Mouse (Mus musculus) kidney, embryonic 16.5 days (tissue): ENCODE data around the gene Wdr70. TPM values are rescaled to one million over a fixed set of nuclear protein-coding genes. Genes with fewer than 3 reads are reported as not detected.

ENCODE experiments used
- ATAC-seq: fragments of 200-750 bp; cut with Nextera tagmentation; 2 replicates; pipeline ENCODE4 v1.8.0; 2017; ENCODE audit warnings: moderate TSS enrichment; ENCODE audit not compliant: low FRiP score, low TSS enrichment
- H3K27ac ChIP-seq: fragments of 300-500 bp; sonication (generic); 2 replicates; pipeline ENCODE4 v1.5.1; 2014; ENCODE audit warnings: low read length
- H3K27me3 ChIP-seq: fragments of 300-500 bp; sonication (generic); 2 replicates; pipeline ENCODE4 v1.6.1; 2014; ENCODE audit warnings: low read length, control low read depth, mixed read lengths; ENCODE audit not compliant: insufficient read depth
- H3K36me3 ChIP-seq: fragments of 300-500 bp; sonication (generic); 2 replicates; pipeline ENCODE4 v1.6.1; 2014; ENCODE audit warnings: low read length, control low read depth, mixed read lengths; ENCODE audit not compliant: insufficient read depth
- H3K4me1 ChIP-seq: fragments of 300-500 bp; sonication (generic); 2 replicates; pipeline ENCODE4 v1.6.1; 2014; ENCODE audit warnings: low read length, control low read depth, mixed read lengths; ENCODE audit not compliant: insufficient read depth
- H3K4me2 ChIP-seq: fragments of 300-500 bp; sonication (generic); replicated peaks from 2 replicates; pipeline ENCODE4 v1.6.1; 2014; ENCODE audit warnings: low read depth, low read length
- H3K4me3 ChIP-seq: fragments of 300-500 bp; sonication (generic); 2 replicates; pipeline ENCODE4 v1.5.1; 2014; ENCODE audit warnings: mild to moderate bottlenecking, low read length
- H3K9ac ChIP-seq: fragments of 300-500 bp; sonication (generic); replicated peaks from 2 replicates; pipeline ENCODE4 v1.6.1; 2014; ENCODE audit warnings: low read length
- H3K9me3 ChIP-seq: fragments of 300-500 bp; sonication (generic); 2 replicates; pipeline ENCODE4 v1.6.1; 2016; ENCODE audit warnings: low read length, control low read depth
- WGBS: fragments of 180-500 bp; shearing (Covaris S2); extraction: QIAGEN DNeasy Blood & Tissue Kit; methylation state at CpG from one replicate; pipeline ENCODE4 v1.1.7; 2014; 5-methylcytosine and 5-hydroxymethylcytosine counted together
- polyA plus RNA-seq: library from polyadenylated mRNA; unstranded; fragments of >200 nt; fragmentation: Nextera tagmentation; extraction: Ambion mirVana; gene quantifications from 2 replicates; pipeline ENCODE4 v1.2.1, GENCODE M21; 2015

Gene Wdr70
- polyA plus RNA-seq, 1 experiment from 2014 or later = 60.2 TPM

GRCm38 (mm10) chr15:7862890-7863289 lies 236.1 kb downstream of the Wdr70 start:
- no peak for ATAC-seq
- 85% methylated on average over 5 of the region's 5 CpGs for WGBS
- H3K27ac ChIP-seq = no peak overlapping the region
- no peaks in the 10 kb centered on the region for H3K4me1 ChIP-seq
- no peak overlapping the region for H3K9ac ChIP-seq
- H3K4me2 ChIP-seq = no peak overlapping the region
- H3K9me3 ChIP-seq = no peaks in the 10 kb centered on the region
- no peaks in the 10 kb centered on the region for H3K36me3 ChIP-seq
- no peaks in the 10 kb centered on the region for H3K27me3 ChIP-seq
- H3K4me3 ChIP-seq = no peak overlapping the region

GRCm38 (mm10) chr15:7858841-7859240 lies 240.2 kb downstream of the Wdr70 start:
- Histone ChIP-seq H3K27ac (no peak overlapping the region), H3K9ac (no peak overlapping the region), H3K36me3 (no peaks in the 10 kb centered on the region), H3K9me3 (no peaks in the 10 kb centered on the region), H3K4me2 (no peak overlapping the region), H3K4me3 (no peak overlapping the region), H3K4me1 (no peaks in the 10 kb centered on the region), H3K27me3 (no peaks in the 10 kb centered on the region)
- WGBS = 80% methylated on average over 5 of the region's 5 CpGs
- ATAC-seq = no peak

- no peaks in the 10 kb centered on the region for H3K4me1 ChIP-seq
- H3K27me3 ChIP-seq = no peaks in the 10 kb centered on the region
- no peak overlapping the region for H3K4me2 ChIP-seq
- no peak overlapping the region for H3K4me3 ChIP-seq
- no peaks in the 10 kb centered on the region for H3K9me3 ChIP-seq
- no peak for ATAC-seq
- WGBS = 63% methylated on average over 13 of the region's 13 CpGs
- no peaks in the 10 kb centered on the region for H3K36me3 ChIP-seq
- H3K9ac ChIP-seq = no peak overlapping the region
- no peak overlapping the region for H3K27ac ChIP-seq
These were observed 241.6 kb downstream of the Wdr70 start for GRCm38 (mm10) chr15:7857418-7857817.

GRCm38 (mm10) chr15:7842398-7842797 lies 256.6 kb downstream of the Wdr70 start:
- H3K27me3 ChIP-seq = no peaks in the 10 kb centered on the region
- H3K4me2 ChIP-seq = no peak overlapping the region
- ATAC-seq = no peak
- 86% methylated on average over 4 of the region's 4 CpGs for WGBS
- no peak overlapping the region for H3K9ac ChIP-seq
- H3K9me3 ChIP-seq = no peaks in the 10 kb centered on the region
- no peak overlapping the region for H3K27ac ChIP-seq
- no peak overlapping the region for H3K4me3 ChIP-seq
- no peaks in the 10 kb centered on the region for H3K36me3 ChIP-seq
- H3K4me1 ChIP-seq = no peaks in the 10 kb centered on the region

GRCm38 (mm10) chr15:7841664-7842063 lies 257.3 kb downstream of the Wdr70 start:
- Histone ChIP-seq H3K4me2 (no peak overlapping the region), H3K36me3 (no peaks in the 10 kb centered on the region), H3K27me3 (no peaks in the 10 kb centered on the region), H3K4me3 (no peak overlapping the region), H3K9ac (no peak overlapping the region), H3K4me1 (no peaks in the 10 kb centered on the region), H3K27ac (no peak overlapping the region), H3K9me3 (no peaks in the 10 kb centered on the region)
- no peak for ATAC-seq
- WGBS = 84% methylated on average over 1 of the region's 1 CpGs

GRCm38 (mm10) chr15:7838921-7839309 lies 260.1 kb downstream of the Wdr70 start:
- no peak overlapping the region for H3K27ac ChIP-seq
- H3K9me3 ChIP-seq = no peaks in the 10 kb centered on the region
- H3K9ac ChIP-seq = no peak overlapping the region
- H3K27me3 ChIP-seq = no peaks in the 10 kb centered on the region
- 39% methylated on average over 7 of the region's 7 CpGs for WGBS
- H3K4me3 ChIP-seq = no peak overlapping the region
- no peaks in the 10 kb centered on the region for H3K4me1 ChIP-seq
- ATAC-seq = peak; percentile 75; the same call in 1 of the 2 replicates
- no peak overlapping the region for H3K4me2 ChIP-seq
- H3K36me3 ChIP-seq = peaks cover 14% of the 10 kb centered on the region

GRCm38 (mm10) chr15:7838060-7838920 lies 260.7 kb downstream of the Wdr70 start:
- H3K27ac ChIP-seq = no peak overlapping the region
- 36% methylated on average over 8 of the region's 8 CpGs for WGBS

GRCm38 (mm10) chr15:7835404-7835803 lies 263.6 kb downstream of the Wdr70 start:
- ATAC-seq = no peak
- WGBS = 86% methylated on average over 9 of the region's 9 CpGs
- Histone ChIP-seq H3K9me3 (no peaks in the 10 kb centered on the region), H3K4me2 (no peak overlapping the region), H3K36me3 (peaks cover 27% of the 10 kb centered on the region), H3K27me3 (no peaks in the 10 kb centered on the region), H3K4me1 (no peaks in the 10 kb centered on the region), H3K27ac (no peak overlapping the region), H3K9ac (no peak overlapping the region), H3K4me3 (no peak overlapping the region)

More at GRCm38 (mm10) chr15:7838060-7838920, 260.7 kb downstream of the Wdr70 start:
- Histone ChIP-seq H3K27me3 (no peaks in the 10 kb centered on the region), H3K36me3 (peaks cover 18% of the 10 kb centered on the region), H3K4me3 (no peak overlapping the region), H3K9ac (no peak overlapping the region), H3K9me3 (no peaks in the 10 kb centered on the region), H3K4me2 (no peak overlapping the region), H3K4me1 (no peaks in the 10 kb centered on the region)
- peak; percentile 72; the same call in 1 of the 2 replicates for ATAC-seq

GRCm38 (mm10) chr15:7825530-7825929 lies 273.5 kb downstream of the Wdr70 start:
- no peak overlapping the region for H3K4me2 ChIP-seq
- H3K4me1 ChIP-seq = peaks cover 11% of the 10 kb centered on the region
- H3K4me3 ChIP-seq = no peak overlapping the region
- H3K27ac ChIP-seq = no peak overlapping the region
- H3K27me3 ChIP-seq = no peaks in the 10 kb centered on the region
- WGBS = 32% methylated on average over 6 of the region's 6 CpGs
- 0 out of 2 replicates have a peak, but pooled peaks cover under 1% of the 10 kb centered on the region for H3K36me3 ChIP-seq
- H3K9me3 ChIP-seq = no peaks in the 10 kb centered on the region
- H3K9ac ChIP-seq = no peak overlapping the region
- ATAC-seq = peak; percentile 61

- WGBS = 54% methylated on average over 6 of the region's 6 CpGs
- Histone ChIP-seq H3K36me3 (no peaks in the 10 kb centered on the region), H3K4me2 (no peak overlapping the region), H3K9me3 (no peaks in the 10 kb centered on the region), H3K27ac (no peak overlapping the region), H3K9ac (no peak overlapping the region), H3K4me1 (peaks cover 13% of the 10 kb centered on the region), H3K4me3 (no peak overlapping the region), H3K27me3 (no peaks in the 10 kb centered on the region)
- peak; percentile 69; the same call in 1 of the 2 replicates for ATAC-seq
These were observed 275.1 kb downstream of the Wdr70 start for GRCm38 (mm10) chr15:7823886-7824285.
